Mouse (Mus musculus): ENCODE measurements at regions not wholly inside any gene's neighbourhood (a gene's known extent, or its start where the extent isn't known, plus 50 kb on each side); places are given as distances from the start of the nearest gene placed in this dataset.

- Histone ChIP-seq H3K4me3 (replicated peaks; ENCODE audit: low read depth, low read length) (no peak overlapping the region), H3K4me1 (replicated peaks; ENCODE audit: insufficient read depth, low read length) (0 out of 2 replicates have a peak, but pooled peaks cover 4% of the 10 kb centered on the region), H3K4me2 (ENCODE audit: low read length) (no peak overlapping the region), H3K36me3 (ENCODE audit: insufficient read depth, low read length) (no peaks in the 10 kb centered on the region), H3K27me3 (ENCODE audit: insufficient read depth, low read length) (no peaks in the 10 kb centered on the region), H3K9ac (ENCODE audit: low read depth, low read length) (no peak overlapping the region), H3K27ac (no peak overlapping the region), H3K9me3 (replicated peaks; ENCODE audit: low read length) (no peaks in the 10 kb centered on the region; the same call in 1 of the 2 replicates)
- 79% methylated on average over 8 of the region's 8 CpGs for WGBS
- TF ChIP-seq CTCF (IDR thresholded peaks at IDR 0.05; ENCODE audit: low read depth): no peak
- ATAC-seq (replicated peaks; ENCODE audit: low FRiP score, low read depth) (no peak), DNase-seq (ENCODE audit: low spot score) (no peak)
Measured at GRCm38 (mm10) chr5:90164434-90164833, 59.4 kb downstream of the Cox18 start.

GRCm38 (mm10) chr5:90163033-90163859 lies 60.6 kb downstream of the Cox18 start:
- Histone ChIP-seq H3K9ac (ENCODE audit: low read depth, low read length) (no peak overlapping the region), H3K9me3 (replicated peaks; ENCODE audit: low read length) (no peaks in the 10 kb centered on the region; the same call in 1 of the 2 replicates), H3K36me3 (ENCODE audit: insufficient read depth, low read length) (no peaks in the 10 kb centered on the region), H3K4me2 (ENCODE audit: low read length) (no peak overlapping the region), H3K27ac (no peak overlapping the region), H3K27me3 (ENCODE audit: insufficient read depth, low read length) (no peaks in the 10 kb centered on the region), H3K4me3 (replicated peaks; ENCODE audit: low read depth, low read length) (no peak overlapping the region), H3K4me1 (replicated peaks; ENCODE audit: insufficient read depth, low read length) (0 out of 2 replicates have a peak, but pooled peaks cover 4% of the 10 kb centered on the region)
- no peak for TF ChIP-seq CTCF (IDR thresholded peaks at IDR 0.05; ENCODE audit: low read depth)
- WGBS: 23% methylated on average over 18 of the region's 18 CpGs
- DNase-seq (ENCODE audit: low spot score) (peak; percentile 48), ATAC-seq (replicated peaks; ENCODE audit: low FRiP score, low read depth) (no peak; the same call in 1 of the 2 replicates)

GRCm38 (mm10) chr5:90160281-90160680 lies 63.5 kb downstream of the Cox18 start:
- Histone ChIP-seq H3K4me1 (replicated peaks; ENCODE audit: insufficient read depth, low read length) (0 out of 2 replicates have a peak, but pooled peaks cover 4% of the 10 kb centered on the region), H3K27me3 (ENCODE audit: insufficient read depth, low read length) (no peaks in the 10 kb centered on the region), H3K27ac (no peak overlapping the region), H3K4me2 (ENCODE audit: low read length) (no peak overlapping the region), H3K9ac (ENCODE audit: low read depth, low read length) (no peak overlapping the region), H3K36me3 (ENCODE audit: insufficient read depth, low read length) (no peaks in the 10 kb centered on the region), H3K4me3 (replicated peaks; ENCODE audit: low read depth, low read length) (no peak overlapping the region), H3K9me3 (replicated peaks; ENCODE audit: low read length) (no peaks in the 10 kb centered on the region)
- DNase-seq (ENCODE audit: low spot score): no peak
- ATAC-seq (replicated peaks; ENCODE audit: low FRiP score, low read depth): no peak
- no peak for TF ChIP-seq CTCF (IDR thresholded peaks at IDR 0.05; ENCODE audit: low read depth)
- 67% methylated on average over 4 of the region's 4 CpGs for WGBS

GRCm38 (mm10) chr5:90156522-90156921 lies 67.3 kb downstream of the Cox18 start:
- Histone ChIP-seq H3K27ac (no peak overlapping the region), H3K4me2 (ENCODE audit: low read length) (no peak overlapping the region), H3K9me3 (replicated peaks; ENCODE audit: low read length) (no peaks in the 10 kb centered on the region), H3K27me3 (ENCODE audit: insufficient read depth, low read length) (no peaks in the 10 kb centered on the region), H3K36me3 (ENCODE audit: insufficient read depth, low read length) (no peaks in the 10 kb centered on the region), H3K4me3 (replicated peaks; ENCODE audit: low read depth, low read length) (no peak overlapping the region), H3K4me1 (replicated peaks; ENCODE audit: insufficient read depth, low read length) (no peaks in the 10 kb centered on the region), H3K9ac (ENCODE audit: low read depth, low read length) (no peak overlapping the region)
- ATAC-seq (replicated peaks; ENCODE audit: low FRiP score, low read depth) (no peak), DNase-seq (ENCODE audit: low spot score) (no peak)
- no peak for TF ChIP-seq CTCF (IDR thresholded peaks at IDR 0.05; ENCODE audit: low read depth)
- WGBS: 95% methylated on average over 4 of the region's 4 CpGs

GRCm38 (mm10) chr5:90149611-90150532 lies 73.9 kb downstream of the Cox18 start:
- H3K4me2 ChIP-seq (ENCODE audit: low read length): no peak overlapping the region
- peak; percentile 19 for DNase-seq (ENCODE audit: low spot score)
- TF ChIP-seq CTCF (IDR thresholded peaks at IDR 0.05; ENCODE audit: low read depth): no peak
- WGBS: 59% methylated on average over 22 of the region's 22 CpGs
- no peaks in the 10 kb centered on the region for H3K36me3 ChIP-seq (ENCODE audit: insufficient read depth, low read length)
- ATAC-seq (replicated peaks; ENCODE audit: low FRiP score, low read depth): no peak
- no peak overlapping the region for H3K4me3 ChIP-seq (replicated peaks; ENCODE audit: low read depth, low read length)
- H3K27me3 ChIP-seq (ENCODE audit: insufficient read depth, low read length): no peaks in the 10 kb centered on the region
- no peaks in the 10 kb centered on the region for H3K9me3 ChIP-seq (replicated peaks; ENCODE audit: low read length)
- no peak overlapping the region for H3K27ac ChIP-seq
- no peak overlapping the region for H3K9ac ChIP-seq (ENCODE audit: low read depth, low read length)
- no peaks in the 10 kb centered on the region for H3K4me1 ChIP-seq (replicated peaks; ENCODE audit: insufficient read depth, low read length)

GRCm38 (mm10) chr5:90135971-90136370 lies 87.8 kb downstream of the Cox18 start:
- Histone ChIP-seq H3K9ac (ENCODE audit: low read depth, low read length) (no peak overlapping the region), H3K27me3 (ENCODE audit: insufficient read depth, low read length) (no peaks in the 10 kb centered on the region), H3K27ac (no peak overlapping the region), H3K36me3 (ENCODE audit: insufficient read depth, low read length) (no peaks in the 10 kb centered on the region), H3K9me3 (replicated peaks; ENCODE audit: low read length) (no peaks in the 10 kb centered on the region), H3K4me1 (replicated peaks; ENCODE audit: insufficient read depth, low read length) (no peaks in the 10 kb centered on the region), H3K4me2 (ENCODE audit: low read length) (no peak overlapping the region), H3K4me3 (replicated peaks; ENCODE audit: low read depth, low read length) (no peak overlapping the region)
- ATAC-seq (replicated peaks; ENCODE audit: low FRiP score, low read depth) (no peak), DNase-seq (ENCODE audit: low spot score) (no peak)
- TF ChIP-seq CTCF (IDR thresholded peaks at IDR 0.05; ENCODE audit: low read depth): no peak
- 77% methylated on average over 7 of the region's 7 CpGs for WGBS

All from kidney, postnatal 0 days (tissue).